ENCODE assay signal across 9 mouse cellular contexts in the genomic region with DNA sequence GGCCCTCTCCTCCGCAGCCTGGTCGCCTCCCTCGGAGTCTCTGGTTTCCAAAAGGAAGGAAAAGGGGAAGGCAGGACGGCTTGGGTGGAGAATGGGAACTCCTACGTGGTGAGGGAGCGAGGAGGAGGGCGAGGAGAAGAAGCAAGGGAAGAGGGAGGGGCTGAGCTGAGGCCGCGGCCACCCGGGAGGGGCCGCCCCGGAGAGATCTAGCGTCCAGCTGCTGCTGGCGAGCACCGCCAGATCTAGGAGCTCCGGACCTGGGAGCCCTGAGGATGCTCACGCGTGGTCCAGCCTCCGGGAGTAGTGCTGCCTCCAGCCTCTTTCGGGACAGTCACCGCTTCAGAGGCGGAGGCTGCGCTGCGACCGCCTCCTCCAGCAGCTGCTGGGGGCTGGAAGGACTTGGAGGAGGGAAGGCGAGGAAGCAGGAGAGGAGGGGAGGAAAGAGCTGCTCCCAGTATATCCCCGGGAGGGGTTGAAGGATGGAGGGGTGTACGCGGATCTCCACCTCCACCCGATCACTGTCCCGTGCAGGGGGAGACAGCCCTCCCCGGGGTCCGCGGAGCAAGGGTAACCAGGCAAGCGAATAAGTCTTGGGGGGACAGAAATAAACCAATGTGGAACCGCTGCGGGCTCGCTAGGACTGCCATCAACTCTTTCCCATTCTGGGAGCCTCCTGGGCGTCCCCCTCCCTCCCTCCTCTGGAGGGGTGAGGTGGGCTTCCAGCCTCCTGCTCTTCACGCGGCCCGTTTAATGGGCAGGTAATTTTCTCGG. TPM values are rescaled to one million over a fixed set of nuclear protein-coding genes. Genes with fewer than 3 reads are reported as not detected.
A peak's percentile ranks its signal among the peaks of the same experiment; 100 is the strongest.
DNase-seq lines count a peak whose midpoint lies in the region; ATAC-seq and TF ChIP-seq lines count a peak whose summit lies in the region.
"Had no signal": no experiment of that assay in that cellular context is flagged by ENCODE, and none has a peak within 500 bp of the region (broad histone marks: within the 10 kb centered on the region; RNA-seq: fewer than 3 reads in every experiment).

TSS of gene Robo2 (minus strand) at position 345 of the 771 bp plus-strand sequence.

- peak within 1 kb of the TSS; percentile 78 for H3K27ac ChIP-seq in layer of hippocampus, adult 2 months
- H3K27ac ChIP-seq in liver, embryonic 16.5 days (ENCODE audit: low read length): no peak within 1 kb of the TSS
- H3K27ac ChIP-seq in neural tube, embryonic 13.5 days (replicated peaks): peak within 1 kb of the TSS; percentile 94

- H3K4me3 ChIP-seq in E14TG2a.4 (replicated peaks; ENCODE audit: low read length): peak within 1 kb of the TSS; percentile 79
- H3K4me3 ChIP-seq in layer of hippocampus, adult 2 months: peak within 1 kb of the TSS; percentile 62
- peak within 1 kb of the TSS; percentile 42 for H3K4me3 ChIP-seq in liver, embryonic 16.5 days (ENCODE audit: low read depth, low read length)
- peak within 1 kb of the TSS; percentile 60 for H3K4me3 ChIP-seq in neural tube, embryonic 13.5 days

- peaks cover 15% of the 10 kb centered on the region for H3K4me1 ChIP-seq in E14TG2a.4 (replicated peaks; ENCODE audit: low read depth, low read length)
- H3K4me1 ChIP-seq in liver, embryonic 16.5 days (ENCODE audit: control insufficient read depth, low read depth, low read length): no peaks in the 10 kb centered on the region; the same call in 1 of the 2 replicates
- peaks cover 22% of the 10 kb centered on the region for H3K4me1 ChIP-seq in neural tube, embryonic 13.5 days (replicated peaks)

- peak; percentile 84 for ATAC-seq in frontal cortex, adult (ENCODE audit: low TSS enrichment)
- ATAC-seq in liver, embryonic 16.5 days (ENCODE audit: low read depth): peak; percentile 58
- peak; percentile 83 for ATAC-seq in neural tube, embryonic 13.5 days (ENCODE audit: low read depth)

- intact Hi-C loops in heart, postnatal 36 days (cut with DNase I): loop anchor here (2.0 kb wide), 2 partner anchors 185 to 1313 kb away; no protein-coding TSS in a partner anchor

- H3K9me3 ChIP-seq in E14TG2a.4 (ENCODE audit: low read length): no peaks in the 10 kb centered on the region
- H3K9me3 ChIP-seq in liver, embryonic 16.5 days (replicated peaks; ENCODE audit: control insufficient read depth, low read length): no peaks in the 10 kb centered on the region
- H3K9me3 ChIP-seq in neural tube, embryonic 13.5 days: no peaks in the 10 kb centered on the region

- no peak within 1 kb of the TSS for H3K9ac ChIP-seq in liver, embryonic 16.5 days (ENCODE audit: low read depth, low read length)
- H3K9ac ChIP-seq in neural tube, embryonic 13.5 days: peak within 1 kb of the TSS; percentile 79

- peak; percentile 14 for DNase-seq in cerebellum, adult 9-10 months
- peak; percentile 36 to 58 for DNase-seq in heart, postnatal 36 days
- DNase-seq in layer of hippocampus, adult 2 months (ENCODE audit: low spot score in 2 of 2): peak; percentile 45 to 54
- DNase-seq in urinary bladder, postnatal 4 days (ENCODE audit: low spot score in 2 of 2): peak; percentile 71 to 72

- WGBS in liver, embryonic 16.5 days (ENCODE audit: insufficient replicate concordance): under 1% methylated on average over 43 of the region's 43 CpGs
- WGBS in neural tube, embryonic 13.5 days: under 1% methylated on average over 42 of the region's 43 CpGs

- H3K36me3 ChIP-seq in E14TG2a.4 (ENCODE audit: insufficient read depth, low read length): no peaks in the 10 kb centered on the region
- H3K36me3 ChIP-seq in liver, embryonic 16.5 days (ENCODE audit: control insufficient read depth, insufficient read depth): no peaks in the 10 kb centered on the region
- H3K36me3 ChIP-seq in neural tube, embryonic 13.5 days: no peaks in the 10 kb centered on the region

- H3K4me2 ChIP-seq in liver, embryonic 16.5 days (ENCODE audit: low read depth, low read length): peak within 1 kb of the TSS; percentile 46
- H3K4me2 ChIP-seq in neural tube, embryonic 13.5 days: peak within 1 kb of the TSS; percentile 83

- peaks cover 38% of the 10 kb centered on the region for H3K27me3 ChIP-seq in E14TG2a.4 (ENCODE audit: insufficient read depth, low read length)
- H3K27me3 ChIP-seq in liver, embryonic 16.5 days (ENCODE audit: control insufficient read depth, insufficient read depth, low read depth, low read length): peaks cover 32% of the 10 kb centered on the region
- no peaks in the 10 kb centered on the region for H3K27me3 ChIP-seq in neural tube, embryonic 13.5 days
- H3K27me3 ChIP-seq: CH12.LX had no signal

- TF ChIP-seq CTCF in E14TG2a.4 (conservative IDR thresholded peaks at IDR 0.05; ENCODE audit: low read length): no peak
- no peak for TF ChIP-seq CTCF in layer of hippocampus, adult 2 months (conservative IDR thresholded peaks at IDR 0.05)

RNA-seq across cellular contexts. Expression of gene Robo2, which starts in this region (rescaled TPM):
- total RNA-seq in heart, postnatal 36 days (2021): under 1 TPM; 0.39 to 0.54 TPM
- 100 to 1,000 TPM; 101 to 105 TPM for total RNA-seq in layer of hippocampus, adult 2 months (2021)
- polyA plus RNA-seq in liver, embryonic 16.5 days (2015; fragmentation: Nextera tagmentation; extraction: Ambion mirVana): 3.3 and 3.6 TPM in 2 replicates
- 83.9 and 90.4 TPM in 2 replicates for polyA plus RNA-seq in neural tube, embryonic 13.5 days (2015; fragmentation: Nextera tagmentation; extraction: Ambion mirVana)
- total RNA-seq: CH12.LX had no signal

Comparison
In these comparisons a context has a peak if more than half of its experiments do, and no peak if none do; other contexts are left out.
1. RNA of gene Robo2 (total RNA-seq): 101 to 105 TPM in layer of hippocampus, adult 2 months; 0.39 to 0.54 TPM in heart, postnatal 36 days; every median in the first group is over 10 times any median in the second.
2. RNA of gene Robo2 (polyA plus RNA-seq): 83.9 to 90.4 TPM in neural tube, embryonic 13.5 days; 3.3 to 3.6 TPM in liver, embryonic 16.5 days; every median in the first group is over 10 times any median in the second.
3. Peak in DNase-seq in heart, postnatal 36 days; RNA of the gene not detected or under 1 TPM.
4. DNase-seq: peak in every context shown above with its lines; median percentile 72 in urinary bladder, postnatal 4 days; 50 in layer of hippocampus, adult 2 months; 47 in heart, postnatal 36 days; 14 in cerebellum, adult 9-10 months.
5. Peak in every context shown above with its lines, with median percentiles within 50 percentile points of each other: H3K4me3 ChIP-seq and ATAC-seq.